Comparison of ENCODE assay signal across 11 mouse cellular contexts in genomic region chr4:43695249-43695671, GRCm38 (mm10). TPM values are rescaled to one million over a fixed set of nuclear protein-coding genes. Genes with fewer than 3 reads are reported as not detected.
A peak's percentile ranks its signal among the peaks of the same experiment; 100 is the strongest.
DNase-seq lines count a peak whose midpoint lies in the region; ATAC-seq and TF ChIP-seq lines count a peak whose summit lies in the region.
"Had no signal": no experiment of that assay in that cellular context is flagged by ENCODE, and none has a peak within 500 bp of the region (broad histone marks: within the 10 kb centered on the region; RNA-seq: fewer than 3 reads in every experiment).

No protein-coding gene starts in this region.

- no peak for TF ChIP-seq CTCF in hindbrain, postnatal 0 days (IDR thresholded peaks at IDR 0.05; ENCODE audit: low read depth)
- no peak for TF ChIP-seq CTCF in intestine, postnatal 0 days (IDR thresholded peaks at IDR 0.05; ENCODE audit: low read depth)
- no peak for TF ChIP-seq CTCF in lung, postnatal 0 days (IDR thresholded peaks at IDR 0.05)
- TF ChIP-seq CTCF in left cerebral cortex, adult 2 months (IDR thresholded peaks at IDR 0.05) = no peak

- H3K4me2 ChIP-seq in hindbrain, postnatal 0 days (ENCODE audit: low read depth, low read length) = no peak overlapping the region
- no peak overlapping the region for H3K4me2 ChIP-seq in hindbrain, embryonic 16.5 days (ENCODE audit: low read length)
- H3K4me2 ChIP-seq in intestine, postnatal 0 days (replicated peaks; ENCODE audit: low read depth) = no peak overlapping the region
- no peak overlapping the region for H3K4me2 ChIP-seq in lung, postnatal 0 days (replicated peaks; ENCODE audit: low read depth, low read length)
- H3K4me2 ChIP-seq in neural tube, embryonic 15.5 days = no peak overlapping the region
- H3K4me2 ChIP-seq: limb, embryonic 12.5 days had no signal

- H3K4me3 ChIP-seq in hindbrain, postnatal 0 days (ENCODE audit: low read length) = no peak overlapping the region
- no peak overlapping the region for H3K4me3 ChIP-seq in hindbrain, embryonic 16.5 days (ENCODE audit: low read length)
- H3K4me3 ChIP-seq in intestine, postnatal 0 days (ENCODE audit: low read depth, low read length) = no peak overlapping the region
- H3K4me3 ChIP-seq in lung, postnatal 0 days (ENCODE audit: low read depth, low read length) = no peak overlapping the region
- no peak overlapping the region for H3K4me3 ChIP-seq in forebrain, embryonic 10.5 days
- no peak overlapping the region for H3K4me3 ChIP-seq in left cerebral cortex, adult 2 months
- H3K4me3 ChIP-seq in neural tube, embryonic 15.5 days (replicated peaks) = no peak overlapping the region
- H3K4me3 ChIP-seq: erythroblast, embryonic 14.5 days; limb, embryonic 12.5 days had no signal

- WGBS in hindbrain, postnatal 0 days = 23% methylated on average over 9 of the region's 9 CpGs
- WGBS in hindbrain, embryonic 16.5 days = 32% methylated on average over 9 of the region's 9 CpGs
- 16% methylated on average over 9 of the region's 9 CpGs for WGBS in intestine, postnatal 0 days
- 13% methylated on average over 9 of the region's 9 CpGs for WGBS in lung, postnatal 0 days
- 41% methylated on average over 9 of the region's 9 CpGs for WGBS in forebrain, embryonic 10.5 days
- WGBS in neural tube, embryonic 15.5 days = 33% methylated on average over 9 of the region's 9 CpGs

- H3K9ac ChIP-seq in hindbrain, postnatal 0 days (replicated peaks; ENCODE audit: low read length) = no peak overlapping the region
- H3K9ac ChIP-seq in hindbrain, embryonic 16.5 days (ENCODE audit: low read depth, low read length) = no peak overlapping the region
- no peak overlapping the region for H3K9ac ChIP-seq in intestine, postnatal 0 days (ENCODE audit: low read depth, low read length)
- H3K9ac ChIP-seq in lung, postnatal 0 days (replicated peaks; ENCODE audit: low read depth) = no peak overlapping the region
- H3K9ac ChIP-seq in neural tube, embryonic 15.5 days (replicated peaks) = no peak overlapping the region
- H3K9ac ChIP-seq: limb, embryonic 12.5 days had no signal

- H3K27me3 ChIP-seq in hindbrain, postnatal 0 days (ENCODE audit: insufficient read depth, low read length) = no peaks in the 10 kb centered on the region
- no peaks in the 10 kb centered on the region for H3K27me3 ChIP-seq in hindbrain, embryonic 16.5 days (replicated peaks; ENCODE audit: control insufficient read depth, insufficient read depth, low read length)
- H3K27me3 ChIP-seq in intestine, postnatal 0 days (replicated peaks; ENCODE audit: control insufficient read depth, insufficient read depth, low read length) = no peaks in the 10 kb centered on the region
- H3K27me3 ChIP-seq in lung, postnatal 0 days (replicated peaks; ENCODE audit: insufficient read depth, low read length) = no peaks in the 10 kb centered on the region
- no peaks in the 10 kb centered on the region for H3K27me3 ChIP-seq in forebrain, embryonic 10.5 days (ENCODE audit: poor library complexity, severe bottlenecking)
- H3K27me3 ChIP-seq in neural tube, embryonic 15.5 days (replicated peaks) = no peaks in the 10 kb centered on the region
- H3K27me3 ChIP-seq: limb, embryonic 12.5 days had no signal

- no peaks in the 10 kb centered on the region; the same call in 1 of the 2 replicates for H3K36me3 ChIP-seq in hindbrain, postnatal 0 days (ENCODE audit: insufficient read depth, low read length)
- no peaks in the 10 kb centered on the region; the same call in 1 of the 2 replicates for H3K36me3 ChIP-seq in hindbrain, embryonic 16.5 days (ENCODE audit: control insufficient read depth, insufficient read depth, low read length)
- H3K36me3 ChIP-seq in intestine, postnatal 0 days (ENCODE audit: control insufficient read depth, insufficient read depth) = no peaks in the 10 kb centered on the region
- no peaks in the 10 kb centered on the region for H3K36me3 ChIP-seq in lung, postnatal 0 days (ENCODE audit: insufficient read depth, low read length)
- H3K36me3 ChIP-seq in forebrain, embryonic 10.5 days (replicated peaks) = peaks cover under 1% of the 10 kb centered on the region; the same call in 1 of the 2 replicates
- peaks cover 7% of the 10 kb centered on the region for H3K36me3 ChIP-seq in neural tube, embryonic 15.5 days

- H3K27ac ChIP-seq in hindbrain, postnatal 0 days = no peak overlapping the region
- H3K27ac ChIP-seq in hindbrain, embryonic 16.5 days (ENCODE audit: low read depth, low read length) = no peak overlapping the region
- H3K27ac ChIP-seq in intestine, postnatal 0 days (ENCODE audit: low read depth, low read length) = no peak overlapping the region
- peak overlapping the region; percentile 11; the same call in 1 of the 2 replicates for H3K27ac ChIP-seq in lung, postnatal 0 days (ENCODE audit: low read length)
- H3K27ac ChIP-seq in forebrain, embryonic 10.5 days = no peak overlapping the region
- no peak overlapping the region for H3K27ac ChIP-seq in left cerebral cortex, adult 2 months
- no peak overlapping the region for H3K27ac ChIP-seq in neural tube, embryonic 15.5 days (replicated peaks)
- H3K27ac ChIP-seq: limb, embryonic 12.5 days had no signal

- H3K9me3 ChIP-seq in hindbrain, postnatal 0 days (ENCODE audit: low read length) = no peaks in the 10 kb centered on the region
- H3K9me3 ChIP-seq in hindbrain, embryonic 16.5 days (ENCODE audit: control insufficient read depth, low read length) = no peaks in the 10 kb centered on the region
- no peaks in the 10 kb centered on the region for H3K9me3 ChIP-seq in intestine, postnatal 0 days (ENCODE audit: control insufficient read depth)
- H3K9me3 ChIP-seq in lung, postnatal 0 days (ENCODE audit: low read length) = no peaks in the 10 kb centered on the region
- H3K9me3 ChIP-seq in forebrain, embryonic 10.5 days = no peaks in the 10 kb centered on the region
- no peaks in the 10 kb centered on the region for H3K9me3 ChIP-seq in neural tube, embryonic 15.5 days (replicated peaks)
- H3K9me3 ChIP-seq: limb, embryonic 12.5 days had no signal

- DNase-seq in hindbrain, postnatal 0 days (ENCODE audit: low spot score) = peak; percentile 5
- peak; percentile 43 to 60 for DNase-seq in gastrocnemius, postnatal 36 days
- DNase-seq in lung, postnatal 0 days (ENCODE audit: low spot score) = peak; percentile 72
- no peak for DNase-seq in forebrain, embryonic 10.5 days (ENCODE audit: extremely low spot score, low spot score)
- no peak for DNase-seq in left cerebral cortex, adult 2 months (ENCODE audit: extremely low spot score in 1 of 2, low spot score in 2 of 2)

- peaks cover 5% of the 10 kb centered on the region; the same call in 1 of the 2 replicates for H3K4me1 ChIP-seq in hindbrain, postnatal 0 days (ENCODE audit: insufficient read depth, low read length)
- H3K4me1 ChIP-seq in hindbrain, embryonic 16.5 days (ENCODE audit: control insufficient read depth, insufficient read depth, low read depth, low read length) = no peaks in the 10 kb centered on the region
- H3K4me1 ChIP-seq in intestine, postnatal 0 days (replicated peaks; ENCODE audit: control insufficient read depth, insufficient read depth, low read length) = no peaks in the 10 kb centered on the region
- peaks cover 2% of the 10 kb centered on the region; the same call in 1 of the 2 replicates for H3K4me1 ChIP-seq in lung, postnatal 0 days (ENCODE audit: insufficient read depth, low read depth, low read length)
- peaks cover 4% of the 10 kb centered on the region for H3K4me1 ChIP-seq in forebrain, embryonic 10.5 days
- H3K4me1 ChIP-seq in neural tube, embryonic 15.5 days = no peaks in the 10 kb centered on the region

- ATAC-seq in hindbrain, postnatal 0 days = peak; percentile 61; the same call in 1 of the 2 replicates
- no peak for ATAC-seq in hindbrain, embryonic 16.5 days
- ATAC-seq in intestine, postnatal 0 days = 0 out of 2 replicates have a peak, but pooled peaks have one; percentile 45
- ATAC-seq in lung, postnatal 0 days = peak; percentile 88
- ATAC-seq in neural tube, embryonic 15.5 days (ENCODE audit: low FRiP score) = no peak; the same call in 1 of the 2 replicates

- intact Hi-C loops in gastrocnemius, postnatal 36 days (cut with DNase I) = no loop called here
- intact Hi-C loops in left cerebral cortex, adult 2 months (cut with DNase I) = no loop called here

- TF ChIP-seq EP300 in lung, postnatal 0 days (IDR thresholded peaks at IDR 0.05) = no peak

RNA-seq across cellular contexts. Expression of gene Olfr70, which starts 5.3 kb away (rescaled TPM):
- total RNA-seq in hindbrain, postnatal 0 days (2014; rRNA removed) = 0.36 TPM in 1 of 2 replicates, not detected in the other
- polyA plus RNA-seq in hindbrain, postnatal 0 days (2015; fragmentation: Nextera tagmentation; extraction: Ambion mirVana) = not detected in 2 replicates
- polyA plus RNA-seq in hindbrain, embryonic 16.5 days (2015; fragmentation: Nextera tagmentation; extraction: Ambion mirVana) = 0.06 TPM in 1 of 2 replicates, not detected in the other
- not detected for total RNA-seq in gastrocnemius, postnatal 36 days (2021)
- not detected in 2 replicates for polyA plus RNA-seq in intestine, postnatal 0 days (2015; fragmentation: Nextera tagmentation; extraction: Ambion mirVana)
- polyA plus RNA-seq in lung, postnatal 0 days (2015; fragmentation: Nextera tagmentation; extraction: Ambion mirVana) = not detected in 2 replicates
- not detected in 2 replicates for polyA plus RNA-seq in forebrain, embryonic 10.5 days (2016; fragmentation: Nextera tagmentation; extraction: Ambion mirVana)
- not detected for total RNA-seq in left cerebral cortex, adult 2 months (2021)
- polyA plus RNA-seq in neural tube, embryonic 15.5 days (2015; fragmentation: Nextera tagmentation; extraction: Ambion mirVana) = 0.08 TPM in 1 of 2 replicates, not detected in the other
- polyA plus RNA-seq: erythroblast, embryonic 14.5 days; neural tube, embryonic 14.5 days had no signal

RNA-seq across cellular contexts. Expression of gene Olfr71, which starts 14.8 kb away (rescaled TPM):
- not detected in 2 replicates for total RNA-seq in hindbrain, postnatal 0 days (2014; rRNA removed)
- not detected in 2 replicates for polyA plus RNA-seq in hindbrain, postnatal 0 days (2015; fragmentation: Nextera tagmentation; extraction: Ambion mirVana)
- polyA plus RNA-seq in hindbrain, embryonic 16.5 days (2015; fragmentation: Nextera tagmentation; extraction: Ambion mirVana) = 0.11 TPM in 1 of 2 replicates, not detected in the other
- total RNA-seq in gastrocnemius, postnatal 36 days (2021) = not detected
- not detected in 2 replicates for polyA plus RNA-seq in intestine, postnatal 0 days (2015; fragmentation: Nextera tagmentation; extraction: Ambion mirVana)
- 0.17 TPM in 1 of 2 replicates, not detected in the other for polyA plus RNA-seq in lung, postnatal 0 days (2015; fragmentation: Nextera tagmentation; extraction: Ambion mirVana)
- polyA plus RNA-seq in forebrain, embryonic 10.5 days (2016; fragmentation: Nextera tagmentation; extraction: Ambion mirVana) = not detected in 2 replicates
- not detected for total RNA-seq in left cerebral cortex, adult 2 months (2021)
- polyA plus RNA-seq in neural tube, embryonic 15.5 days (2015; fragmentation: Nextera tagmentation; extraction: Ambion mirVana) = not detected in 2 replicates
- polyA plus RNA-seq: erythroblast, embryonic 14.5 days; limb, embryonic 12.5 days; neural tube, embryonic 14.5 days had no signal

RNA-seq across cellular contexts. Expression of gene Fam221b, which starts 26.3 kb away (rescaled TPM):
- not detected in 2 replicates for total RNA-seq in hindbrain, postnatal 0 days (2014; rRNA removed)
- polyA plus RNA-seq in hindbrain, postnatal 0 days (2015; fragmentation: Nextera tagmentation; extraction: Ambion mirVana) = 1.4 and 1.6 TPM in 2 replicates
- polyA plus RNA-seq in hindbrain, embryonic 16.5 days (2015; fragmentation: Nextera tagmentation; extraction: Ambion mirVana) = 1.5 and 2.0 TPM in 2 replicates
- under 1 TPM; 0.17 to 0.18 TPM for total RNA-seq in gastrocnemius, postnatal 36 days (2021)
- polyA plus RNA-seq in intestine, postnatal 0 days (2015; fragmentation: Nextera tagmentation; extraction: Ambion mirVana) = 6.0 and 6.7 TPM in 2 replicates
- 2.5 TPM in 2 replicates for polyA plus RNA-seq in lung, postnatal 0 days (2015; fragmentation: Nextera tagmentation; extraction: Ambion mirVana)
- 1.6 and 1.7 TPM in 2 replicates for polyA plus RNA-seq in forebrain, embryonic 10.5 days (2016; fragmentation: Nextera tagmentation; extraction: Ambion mirVana)
- total RNA-seq in left cerebral cortex, adult 2 months (2021) = 1 to 10 TPM; 1.8 to 2.2 TPM
- polyA plus RNA-seq in neural tube, embryonic 15.5 days (2015; fragmentation: Nextera tagmentation; extraction: Ambion mirVana) = 1.5 and 1.6 TPM in 2 replicates

RNA-seq across cellular contexts. Expression of gene Tmem8b, which starts 26.5 kb away (rescaled TPM):
- 25.3 and 31.6 TPM in 2 replicates for total RNA-seq in hindbrain, postnatal 0 days (2014; rRNA removed)
- polyA plus RNA-seq in hindbrain, postnatal 0 days (2015; fragmentation: Nextera tagmentation; extraction: Ambion mirVana) = 10.3 and 11.4 TPM in 2 replicates
- 12.0 and 13.9 TPM in 2 replicates for polyA plus RNA-seq in hindbrain, embryonic 16.5 days (2015; fragmentation: Nextera tagmentation; extraction: Ambion mirVana)
- total RNA-seq in gastrocnemius, postnatal 36 days (2021) = 1 to 10 TPM; 8.9 to 9.7 TPM
- 1.6 and 1.9 TPM in 2 replicates for polyA plus RNA-seq in intestine, postnatal 0 days (2015; fragmentation: Nextera tagmentation; extraction: Ambion mirVana)
- 2.5 and 3.1 TPM in 2 replicates for polyA plus RNA-seq in lung, postnatal 0 days (2015; fragmentation: Nextera tagmentation; extraction: Ambion mirVana)
- 4.2 and 4.3 TPM in 2 replicates for polyA plus RNA-seq in forebrain, embryonic 10.5 days (2016; fragmentation: Nextera tagmentation; extraction: Ambion mirVana)
- 10 to 100 TPM; 63.1 to 66.2 TPM for total RNA-seq in left cerebral cortex, adult 2 months (2021)
- polyA plus RNA-seq in neural tube, embryonic 15.5 days (2015; fragmentation: Nextera tagmentation; extraction: Ambion mirVana) = 9.1 and 12.4 TPM in 2 replicates

RNA-seq across cellular contexts. Expression of gene Hrct1, which starts 31.7 kb away (rescaled TPM):
- 0.73 and 1.8 TPM in 2 replicates for total RNA-seq in hindbrain, postnatal 0 days (2014; rRNA removed)
- 0.70 and 0.92 TPM in 2 replicates for polyA plus RNA-seq in hindbrain, postnatal 0 days (2015; fragmentation: Nextera tagmentation; extraction: Ambion mirVana)
- 0.49 and 0.75 TPM in 2 replicates for polyA plus RNA-seq in hindbrain, embryonic 16.5 days (2015; fragmentation: Nextera tagmentation; extraction: Ambion mirVana)
- total RNA-seq in gastrocnemius, postnatal 36 days (2021) = 1 to 10 TPM; 1.2 to 2.0 TPM
- polyA plus RNA-seq in intestine, postnatal 0 days (2015; fragmentation: Nextera tagmentation; extraction: Ambion mirVana) = 1.6 and 2.1 TPM in 2 replicates
- polyA plus RNA-seq in lung, postnatal 0 days (2015; fragmentation: Nextera tagmentation; extraction: Ambion mirVana) = 11.8 and 19.3 TPM in 2 replicates
- polyA plus RNA-seq in forebrain, embryonic 10.5 days (2016; fragmentation: Nextera tagmentation; extraction: Ambion mirVana) = 0.16 and 0.31 TPM in 2 replicates
- total RNA-seq in left cerebral cortex, adult 2 months (2021) = 1 to 10 TPM in 1 of 2 experiments, under 1 TPM in 1; 0.87 to 1.1 TPM
- polyA plus RNA-seq in neural tube, embryonic 15.5 days (2015; fragmentation: Nextera tagmentation; extraction: Ambion mirVana) = 0.24 and 0.45 TPM in 2 replicates
- polyA plus RNA-seq: erythroblast, embryonic 14.5 days had no signal

Comparison
In these comparisons a context has a peak if more than half of its experiments do, and no peak if none do; other contexts are left out.
1. ATAC-seq: peak in hindbrain, postnatal 0 days (single experiment), intestine, postnatal 0 days (single experiment) and lung, postnatal 0 days (single experiment); none in hindbrain, embryonic 16.5 days (single experiment) and neural tube, embryonic 15.5 days (single experiment).
2. DNase-seq: peak in hindbrain, postnatal 0 days (single experiment), gastrocnemius, postnatal 36 days (2 of 2) and lung, postnatal 0 days (single experiment); none in forebrain, embryonic 10.5 days (single experiment) and left cerebral cortex, adult 2 months (0 of 2).